Mouse (Mus musculus): ENCODE results near the gene Ptprs.

Gene Ptprs

DNA sequence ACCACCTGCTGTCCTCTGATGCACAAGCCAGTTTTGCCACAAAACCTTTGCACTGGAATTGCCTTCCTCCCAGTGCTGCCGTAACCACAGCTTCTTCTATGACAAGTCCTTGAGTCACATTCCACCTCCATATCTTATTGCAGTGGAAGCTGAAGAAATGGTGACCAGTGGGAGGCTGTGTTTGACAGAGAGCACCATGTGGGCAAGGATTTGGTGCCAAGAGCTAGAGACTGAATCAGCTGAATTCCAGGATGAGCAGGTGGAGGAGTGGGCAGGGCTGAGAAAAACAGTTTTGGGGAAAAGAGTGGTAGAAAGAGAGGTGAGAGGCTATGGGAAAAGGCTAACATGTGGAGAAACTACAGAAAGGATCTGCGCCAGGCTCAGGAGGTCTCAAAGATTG is 17.6 kb upstream of the Ptprs start:
- no peak for DNase-seq (ENCODE audit: extremely low spot score, low read depth, low spot score)

DNA sequence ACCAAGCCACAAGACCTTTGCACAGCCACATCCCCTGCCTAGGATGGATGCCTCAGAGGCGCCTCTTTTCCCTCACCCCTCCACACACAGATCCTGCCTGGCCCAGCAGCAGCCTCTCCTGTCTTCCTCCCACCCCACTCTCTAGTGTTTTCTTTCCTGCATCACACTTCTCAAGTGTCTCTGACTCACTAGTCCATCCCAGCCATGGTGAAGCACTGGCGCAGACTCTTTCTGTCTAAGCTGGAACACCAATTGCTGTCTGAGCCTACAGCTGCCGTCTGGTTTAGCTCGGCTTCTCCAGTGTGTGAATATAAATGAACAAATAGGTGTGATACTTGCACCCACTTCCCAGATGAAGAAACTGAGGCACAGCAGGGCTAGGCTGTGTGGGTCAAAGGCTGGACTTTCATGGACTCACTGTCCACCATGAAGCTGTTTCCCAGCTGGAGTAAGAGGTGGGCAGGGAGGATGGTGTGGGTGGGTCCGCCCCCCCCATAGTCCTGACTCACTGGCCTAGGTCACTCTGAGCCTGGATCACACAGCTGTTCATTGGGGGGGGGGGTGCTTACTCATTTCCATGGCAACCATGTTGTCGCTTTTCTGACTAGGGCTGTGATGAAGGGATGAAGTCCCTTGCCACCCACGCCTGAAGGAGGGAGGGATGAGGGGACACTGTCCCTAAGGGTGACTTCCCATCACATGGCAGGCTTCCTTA is 14.3 kb upstream of the Ptprs start:
- no peak for DNase-seq (ENCODE audit: extremely low spot score, low read depth, low spot score)

DNA sequence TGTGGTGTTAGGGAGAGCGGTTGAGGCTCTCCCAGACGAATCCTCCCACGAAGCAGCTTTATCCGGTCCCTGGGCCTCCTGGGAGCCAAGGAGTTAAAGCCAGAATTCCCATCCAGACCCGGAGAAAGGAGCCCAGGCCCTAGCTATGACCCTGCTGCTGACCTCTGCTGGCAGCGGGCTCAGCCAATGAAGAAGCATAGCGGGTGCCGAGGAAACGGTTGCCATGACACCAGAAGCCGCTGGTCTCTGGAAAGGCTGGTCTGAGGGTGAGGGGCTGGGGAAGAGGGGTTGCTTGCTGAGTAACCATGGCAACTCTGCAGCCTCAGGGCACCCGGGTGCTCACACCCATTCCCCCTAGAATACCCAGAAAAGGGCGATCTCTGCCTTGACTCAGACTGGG is 11.7 kb upstream of the Ptprs start:
- no peak for DNase-seq (ENCODE audit: extremely low spot score, low read depth, low spot score)

DNA sequence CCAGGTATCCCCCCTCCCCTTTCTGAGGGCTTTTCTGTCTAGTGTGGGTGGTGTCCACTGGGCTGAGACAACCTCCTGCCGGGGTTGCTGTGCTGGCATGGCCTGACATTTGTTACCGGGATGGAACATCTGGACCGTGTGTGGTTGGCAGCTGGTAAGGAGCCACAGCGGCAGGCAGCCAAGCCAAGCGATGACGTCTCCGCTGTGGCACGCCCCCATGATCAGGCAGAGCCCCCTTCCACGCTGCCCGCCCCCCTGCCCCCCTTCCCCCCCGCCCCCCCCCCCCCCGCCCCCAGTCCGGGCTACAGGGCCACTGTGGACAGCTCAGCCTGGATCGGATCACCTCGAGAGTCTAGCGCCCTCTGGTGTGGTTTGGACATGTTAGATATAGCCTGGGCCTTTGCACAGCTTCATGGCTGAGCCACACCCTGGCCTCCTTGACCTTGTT is 11.2 kb upstream of the Ptprs start:
- no peak for DNase-seq (ENCODE audit: extremely low spot score, low read depth, low spot score)

DNA sequence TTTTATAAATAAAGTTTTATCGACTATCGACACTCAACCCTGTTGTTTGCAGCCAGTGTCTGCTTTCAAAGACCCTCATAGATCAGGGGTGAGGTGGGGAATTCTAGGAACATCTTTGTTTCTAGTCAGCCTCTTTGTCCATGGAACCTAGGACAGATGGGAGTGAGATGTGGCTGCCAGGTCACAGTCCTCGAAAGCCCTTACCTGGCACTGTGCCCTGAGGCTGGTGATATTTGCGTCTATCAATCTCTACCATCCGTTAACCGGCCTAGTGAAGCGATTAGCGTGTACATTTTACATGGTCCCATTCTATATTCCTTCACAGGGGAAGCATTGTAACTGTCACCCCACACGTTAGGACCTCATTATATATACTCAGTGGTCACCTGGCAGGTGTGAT is 9.6 kb upstream of the Ptprs start:
- no peak for DNase-seq (ENCODE audit: extremely low spot score, low read depth, low spot score)

DNA sequence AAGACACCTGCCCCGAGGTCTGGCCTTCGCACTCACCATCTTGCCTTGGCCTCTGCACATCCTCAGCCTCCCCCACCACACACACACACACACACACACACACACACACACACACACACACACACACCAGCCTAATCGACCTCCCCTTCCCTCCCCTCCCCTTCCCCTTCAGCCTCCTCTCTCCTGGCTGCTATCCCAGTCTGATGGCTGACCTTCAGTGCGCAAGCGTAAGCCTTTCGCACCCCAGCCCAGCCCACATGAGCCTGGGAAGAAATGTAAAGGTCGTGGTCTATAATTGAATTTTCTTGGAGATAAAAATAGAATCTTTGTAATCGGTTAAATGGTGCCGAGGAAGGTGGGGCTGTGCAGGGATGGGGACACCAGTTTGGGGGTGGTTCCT is 8.8 kb upstream of the Ptprs start:
- no peak for DNase-seq (ENCODE audit: extremely low spot score, low read depth, low spot score)

DNA sequence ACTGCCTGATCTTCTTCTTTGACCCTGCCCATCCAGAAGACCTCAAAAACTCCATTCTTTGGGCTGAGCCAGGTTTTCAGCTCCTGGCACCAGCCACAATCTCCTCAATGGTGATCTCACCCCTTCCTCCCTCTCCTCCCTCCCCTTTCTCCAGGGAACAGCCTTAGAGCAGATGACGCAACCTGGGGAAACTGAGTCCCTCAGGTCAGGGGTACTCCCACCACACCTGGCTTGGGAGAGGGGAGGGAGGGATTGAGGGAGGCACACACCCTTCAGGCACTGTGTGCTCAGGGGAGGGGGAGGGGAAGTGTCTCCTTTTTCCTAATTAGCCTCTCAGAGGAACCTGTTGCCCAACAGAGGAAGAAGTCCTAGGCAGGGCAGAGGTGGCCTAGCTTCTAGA is 6.4 kb upstream of the Ptprs start:
- DNase-seq (ENCODE audit: extremely low spot score, low read depth, low spot score): no peak

DNA sequence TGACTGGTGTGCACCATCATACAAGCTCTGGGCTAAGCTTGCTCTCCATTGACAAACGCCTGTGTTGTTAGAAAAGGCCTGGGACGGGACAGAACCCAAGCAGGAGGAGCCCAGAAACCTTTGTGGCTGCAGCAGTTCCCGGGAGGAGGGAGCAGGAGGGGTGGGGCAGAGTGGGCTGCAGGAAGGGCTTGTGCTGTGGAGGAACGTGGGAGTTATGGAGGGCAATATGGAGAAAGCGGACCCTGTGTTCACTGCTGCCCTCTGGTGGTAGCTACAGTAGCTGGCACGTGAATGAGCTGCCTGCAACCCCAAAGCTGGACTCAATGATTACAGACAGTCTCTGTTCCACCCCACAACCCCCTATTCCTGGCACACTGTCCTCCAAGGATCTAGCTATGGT is 3.1 kb upstream of the Ptprs start:
- no peak for DNase-seq (ENCODE audit: extremely low spot score, low read depth, low spot score)

DNA sequence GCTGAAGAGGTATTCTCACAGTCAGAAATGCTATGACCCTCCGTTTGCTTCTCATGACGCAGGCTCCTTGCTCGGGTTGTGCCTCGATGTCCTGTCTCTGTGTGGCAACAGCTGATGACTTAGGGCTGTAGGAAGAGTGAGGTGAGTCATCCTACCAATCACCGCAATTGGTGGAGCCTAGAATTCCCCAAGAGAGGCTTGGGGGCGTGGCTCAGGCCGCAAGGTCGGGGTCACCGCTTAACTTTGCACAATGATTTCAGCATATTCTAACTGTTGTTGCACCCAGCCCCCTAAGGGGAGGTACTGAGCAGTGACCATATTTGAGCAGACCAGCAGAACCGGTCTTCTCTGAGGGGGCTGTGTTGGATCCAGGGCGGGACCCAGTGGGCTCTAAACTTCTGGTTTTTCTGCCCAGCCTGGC is 1.9 kb upstream of the Ptprs start:
- no peak for DNase-seq (ENCODE audit: extremely low spot score, low read depth, low spot score)

DNA sequence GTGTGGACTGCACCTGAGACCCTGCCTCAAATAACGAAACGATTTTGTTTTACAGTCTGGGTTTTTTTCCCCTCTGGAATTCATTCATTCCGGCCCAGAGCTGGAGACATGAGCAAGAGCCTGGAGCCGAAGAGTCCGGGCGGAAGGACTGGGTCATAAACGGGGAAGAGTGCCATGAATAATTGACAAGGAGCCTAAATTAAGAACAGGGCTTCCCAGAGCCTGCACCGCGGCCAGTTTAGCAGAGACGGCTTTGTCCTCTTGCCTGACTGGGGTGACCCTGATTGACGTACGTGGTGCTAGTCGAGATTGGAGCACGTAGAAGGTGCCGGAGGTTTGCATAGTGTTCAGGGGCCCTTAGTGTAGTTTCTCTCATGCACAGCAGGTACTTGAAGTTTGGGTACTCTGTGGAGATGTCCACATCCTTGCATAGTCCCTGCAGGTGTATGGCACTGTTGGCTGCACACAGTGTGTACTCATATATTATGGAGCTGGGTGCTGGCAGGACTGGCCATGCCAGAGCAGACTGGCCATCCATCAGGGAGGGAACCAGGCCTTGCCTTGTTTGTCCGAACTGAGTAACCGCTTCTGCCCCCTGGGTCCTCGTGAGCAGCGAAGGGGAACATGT is 1.0 kb upstream of the Ptprs start:
- no peak for DNase-seq (ENCODE audit: extremely low spot score, low read depth, low spot score)

DNA sequence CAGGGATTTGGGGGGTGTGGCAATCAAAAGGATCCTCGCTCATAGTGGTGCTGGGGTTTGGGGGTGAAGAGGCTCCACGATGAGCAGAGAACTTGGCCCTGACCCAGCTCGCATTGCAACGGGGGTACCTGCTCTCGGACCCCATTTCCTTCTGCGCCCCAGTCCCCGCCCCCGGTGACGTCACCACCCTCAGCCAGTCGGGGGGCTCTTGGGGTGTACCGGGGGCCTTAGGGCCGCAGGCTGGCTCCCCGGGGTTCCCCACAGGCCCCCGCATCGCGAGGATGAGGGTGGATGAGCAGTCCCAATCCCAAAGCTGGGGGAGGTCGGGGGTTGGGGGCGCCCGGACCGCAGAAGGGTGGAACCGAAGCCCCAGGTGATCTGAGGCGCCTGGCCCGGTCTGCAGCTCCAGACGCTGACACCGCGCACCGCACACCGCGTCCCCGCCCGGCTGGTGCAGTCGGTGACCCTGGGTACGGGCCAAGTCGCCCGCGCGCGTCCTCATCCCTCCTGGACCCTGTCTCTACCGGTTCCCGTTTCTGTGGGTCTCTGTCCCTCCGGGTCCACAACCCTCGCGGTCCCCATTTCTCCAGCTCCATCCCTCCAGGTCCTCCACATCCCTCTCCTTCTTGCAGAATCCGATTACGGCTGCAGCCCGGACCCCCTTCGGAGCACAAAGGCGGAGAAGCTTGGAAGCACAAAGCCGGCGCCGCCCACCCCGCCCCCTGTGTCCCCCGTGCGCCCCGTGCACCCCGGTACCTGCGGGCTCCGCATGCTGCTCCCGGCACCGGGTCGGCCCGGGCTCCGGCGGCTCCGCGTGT is 490 bp downstream of the Ptprs start:
- no peak for DNase-seq (ENCODE audit: extremely low spot score, low read depth, low spot score)

DNA sequence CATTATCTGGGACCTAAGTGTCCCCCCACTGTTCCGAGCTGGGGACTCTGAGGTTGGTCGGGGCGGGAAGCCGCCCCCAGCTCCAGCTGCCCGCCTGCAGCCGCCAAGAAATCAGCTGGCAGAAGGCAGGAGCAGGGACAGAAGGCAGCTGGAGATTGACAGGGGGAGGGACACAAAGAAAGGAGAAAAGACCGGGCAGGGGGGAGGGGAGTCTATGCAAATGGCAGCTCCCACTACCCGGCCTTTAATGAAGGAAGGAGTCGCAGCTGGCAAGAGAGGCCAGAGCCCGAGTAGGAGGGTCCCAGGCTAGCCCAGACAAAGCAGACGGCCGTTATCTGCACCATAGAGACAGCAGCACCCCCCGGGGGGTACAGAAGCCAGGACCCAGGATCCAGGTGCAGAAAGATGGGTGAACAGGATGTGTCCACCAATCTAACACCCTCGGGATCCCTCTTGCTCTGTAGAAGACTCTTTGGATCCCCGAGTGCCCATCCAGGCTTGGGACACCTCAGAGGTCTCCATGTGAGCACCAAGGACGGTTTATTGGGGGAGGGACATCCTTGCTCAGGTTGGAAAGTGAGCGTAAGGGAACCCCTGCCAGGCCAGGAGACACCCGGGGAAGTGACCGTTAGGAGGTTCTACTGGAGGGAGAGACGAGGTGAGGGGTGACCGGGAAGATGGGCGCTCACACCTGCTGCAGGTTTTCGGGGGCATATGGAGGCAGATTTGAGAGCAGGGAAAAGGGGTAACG is 1.3 kb downstream of the Ptprs start:
- DNase-seq (ENCODE audit: extremely low spot score, low read depth, low spot score): no peak

DNA sequence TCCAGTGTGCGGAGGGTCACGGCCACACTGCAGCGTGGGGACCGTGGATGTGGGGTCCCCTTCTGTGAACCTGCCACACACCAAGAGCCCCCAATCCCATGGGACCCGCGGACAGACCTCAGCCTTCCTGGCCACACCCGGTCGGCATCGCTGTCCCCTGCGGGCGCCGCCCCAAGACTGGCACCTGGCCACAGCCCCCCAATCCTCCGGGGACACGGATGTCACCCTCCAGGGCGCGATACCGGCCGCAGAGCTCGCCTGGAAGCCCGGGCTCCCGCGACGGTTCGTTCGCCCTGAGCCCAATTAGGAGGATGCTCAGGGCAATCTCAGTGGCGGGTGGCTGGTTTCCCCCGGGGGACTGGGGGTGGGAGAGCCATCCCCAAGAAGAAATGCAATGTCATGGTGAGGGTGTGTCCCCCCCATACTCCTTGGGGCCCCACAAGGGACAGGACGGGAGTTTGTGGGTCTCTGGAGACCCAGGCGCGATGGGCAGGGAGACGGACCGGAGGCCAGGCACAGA is 1.9 kb downstream of the Ptprs start:
- DNase-seq (ENCODE audit: extremely low spot score, low read depth, low spot score): no peak

DNA sequence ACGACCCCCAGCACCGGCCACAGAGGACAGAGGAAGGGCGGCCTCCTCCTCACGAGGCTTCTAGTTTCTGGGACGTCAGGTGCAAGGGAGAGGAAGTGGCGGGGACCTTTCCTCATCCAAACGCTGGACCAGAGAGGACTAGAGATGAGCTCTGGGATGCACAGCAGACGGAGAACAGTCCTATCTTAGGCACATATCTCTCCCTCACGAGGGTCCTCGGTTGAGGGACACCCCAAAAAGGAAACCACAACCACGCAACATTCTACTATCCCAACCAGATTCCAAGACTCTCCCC is 2.7 kb downstream of the Ptprs start:
- DNase-seq (ENCODE audit: extremely low spot score, low read depth, low spot score): no peak

DNA sequence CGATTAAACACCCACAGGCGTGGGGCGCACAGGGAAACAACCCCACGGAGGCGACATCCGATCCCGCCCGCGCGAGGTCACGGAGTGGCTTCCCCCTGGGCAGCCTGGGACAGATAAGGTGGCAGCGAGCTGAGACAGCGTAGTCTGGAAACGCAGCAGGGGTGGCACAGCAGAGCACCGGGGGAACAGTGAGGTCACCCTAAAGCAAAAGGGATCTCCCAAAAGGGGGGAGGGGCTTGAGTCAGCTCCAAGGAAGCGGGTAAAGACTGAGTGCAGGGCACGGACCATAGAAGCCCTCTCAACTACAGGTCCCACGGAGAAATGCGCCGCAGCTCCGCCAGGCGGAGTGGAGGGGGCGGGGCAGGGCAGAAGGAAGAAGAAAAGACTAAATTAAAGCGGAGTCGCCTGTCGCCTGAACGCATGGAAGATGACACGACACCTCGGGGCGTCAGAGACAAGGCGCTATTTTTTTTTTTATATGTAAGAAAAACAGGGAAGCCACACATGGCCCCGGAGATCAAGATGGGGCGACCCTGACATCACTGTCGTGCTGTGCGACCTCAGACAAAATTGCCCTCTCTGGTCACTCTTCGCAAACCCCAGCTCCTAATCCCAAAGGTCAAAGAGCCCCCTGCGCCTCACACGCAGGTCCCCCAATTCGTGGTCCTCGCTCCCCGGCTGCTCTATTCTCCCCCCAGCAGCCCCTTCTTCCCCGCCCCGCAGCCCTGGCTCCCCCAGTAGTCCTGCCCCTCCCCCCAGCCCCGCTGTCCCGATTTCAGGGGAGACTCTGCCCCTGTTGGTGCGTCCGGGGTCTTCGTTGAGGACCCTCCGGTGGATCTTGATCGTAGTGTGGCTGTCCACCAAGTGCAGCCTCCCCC is 3.3 kb downstream of the Ptprs start:
- DNase-seq (ENCODE audit: extremely low spot score, low read depth, low spot score): no peak

DNA sequence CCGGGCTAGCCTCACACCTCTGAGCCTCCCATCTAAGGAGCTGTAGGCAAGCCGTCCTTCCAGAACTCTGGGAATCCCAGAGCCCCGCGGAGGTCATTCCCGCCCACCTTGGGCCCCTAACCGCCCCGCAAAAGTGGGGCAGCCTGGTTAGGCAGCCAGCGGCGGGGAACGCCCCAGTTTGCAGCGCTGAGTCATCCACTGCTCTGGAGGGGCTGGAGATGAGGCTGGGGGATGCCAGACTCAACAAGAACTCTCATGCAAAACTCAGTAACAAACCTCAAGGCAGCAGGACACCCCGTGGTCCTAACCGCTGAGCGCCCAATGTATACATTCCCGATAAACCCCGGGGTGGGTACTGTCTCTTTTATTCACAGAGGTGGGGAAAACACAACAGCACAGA is 4.2 kb downstream of the Ptprs start:
- no peak for DNase-seq (ENCODE audit: extremely low spot score, low read depth, low spot score)

DNA sequence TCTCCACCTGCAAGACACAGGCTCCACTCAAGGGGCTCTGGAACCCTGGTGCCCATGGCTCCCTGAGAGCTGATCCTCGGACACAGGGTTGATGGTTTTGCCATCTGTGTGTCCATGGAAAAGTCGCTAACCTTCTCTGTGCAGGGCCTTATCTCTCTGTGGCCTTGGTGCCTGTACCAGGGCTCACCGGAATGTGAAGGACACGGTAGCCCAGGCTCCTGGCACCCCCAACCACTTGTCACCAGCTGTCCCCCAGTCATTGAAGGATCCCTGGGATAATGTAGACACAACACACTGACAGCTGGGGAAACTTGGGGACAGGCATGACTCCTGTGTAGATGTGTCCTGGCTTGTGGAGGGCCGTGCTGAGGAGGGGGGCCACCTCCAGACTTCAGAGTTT is 5.1 kb downstream of the Ptprs start:
- no peak for DNase-seq (ENCODE audit: extremely low spot score, low read depth, low spot score)

DNA sequence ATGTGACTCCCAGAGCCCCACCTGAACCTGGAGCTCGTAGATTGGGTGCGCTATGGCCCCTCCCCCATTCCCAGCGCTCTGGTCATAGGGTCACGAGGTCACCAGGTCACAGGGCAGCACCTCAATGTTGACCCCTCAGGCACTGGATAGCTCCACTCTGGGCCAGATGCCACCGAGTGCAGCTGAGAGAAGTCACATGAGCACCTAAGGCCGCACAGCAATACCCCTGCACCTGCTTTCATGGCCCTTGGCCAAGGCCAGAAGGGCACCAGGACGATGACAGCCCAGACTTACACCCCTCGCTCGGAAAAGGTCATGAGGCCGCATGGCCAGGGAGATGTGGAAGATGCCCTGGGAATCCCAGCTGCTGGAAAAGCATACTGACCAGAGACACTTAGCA is 5.7 kb downstream of the Ptprs start:
- no peak for DNase-seq (ENCODE audit: extremely low spot score, low read depth, low spot score)

DNA sequence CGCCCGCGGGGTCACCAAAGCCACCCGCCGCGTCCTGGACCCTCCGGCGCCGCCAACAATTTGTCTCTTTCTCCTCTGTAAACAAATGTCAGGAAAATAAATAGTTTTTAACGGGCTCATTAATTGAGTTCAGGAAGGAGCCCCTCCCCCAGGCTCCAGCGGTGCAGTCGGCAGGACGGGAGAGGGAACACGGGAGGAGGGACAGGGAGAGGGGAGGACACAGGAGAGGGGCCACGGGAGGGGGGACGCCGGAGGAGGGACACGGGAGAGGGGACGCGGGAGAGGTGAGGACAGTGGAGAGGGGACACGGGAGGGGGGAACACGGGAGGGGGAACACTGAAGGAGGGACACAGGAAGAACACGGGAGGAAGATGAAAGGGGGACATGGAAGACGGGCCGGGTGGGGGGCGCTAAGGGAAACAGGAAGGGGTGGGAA is 6.3 kb downstream of the Ptprs start:
- DNase-seq (ENCODE audit: extremely low spot score, low read depth, low spot score): no peak

DNA sequence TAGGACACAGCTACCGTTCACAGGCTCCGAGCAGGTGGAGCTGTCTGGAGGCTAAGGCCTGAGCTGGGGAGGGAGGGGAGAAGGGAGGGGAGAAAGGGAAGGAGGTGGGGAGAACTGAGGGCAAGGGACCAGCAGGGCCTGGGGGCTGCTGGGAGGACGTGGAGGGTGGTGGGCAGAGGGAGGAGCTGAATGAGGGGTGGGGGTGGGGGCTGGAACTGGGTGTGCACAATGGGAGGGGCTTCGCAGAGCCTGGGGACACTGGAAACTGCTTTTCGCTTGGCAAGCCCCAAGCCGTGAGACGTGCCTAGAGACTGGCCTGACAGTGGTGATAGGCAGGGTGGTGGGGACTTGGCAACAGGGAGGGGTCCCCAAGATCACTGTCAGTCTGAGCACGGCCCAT is 7.0 kb downstream of the Ptprs start:
- no peak for DNase-seq (ENCODE audit: extremely low spot score, low read depth, low spot score)
